Mouse (Mus musculus) layer of hippocampus, adult 18-20 months (tissue): ENCODE measurements around the gene Kdelr3. TPM values are rescaled to one million over a fixed set of nuclear protein-coding genes. Genes with fewer than 3 reads are reported as not detected.
A peak's percentile ranks its signal among the peaks of the same experiment; 100 is the strongest.

ENCODE experiments used
- DNase-seq, 2 experiments: peaks; one replicate each; pipeline ENCODE4 v3.0.0; 2022; ENCODE audit warnings: low spot score in 2 of 2
- total RNA-seq, 2 experiments: library from RNA; stranded (reverse); gene quantifications; 2 replicates each; pipeline ENCODE4 v1.2.3; 2021

Gene Kdelr3
- total RNA-seq, 2 experiments from 2014 or later, result 0.45 to 0.53 TPM

- DNase-seq, result no peak
Observed at GRCm38 (mm10) chr15:79510425-79510824, 5.8 kb upstream of the Kdelr3 start.

DNA sequence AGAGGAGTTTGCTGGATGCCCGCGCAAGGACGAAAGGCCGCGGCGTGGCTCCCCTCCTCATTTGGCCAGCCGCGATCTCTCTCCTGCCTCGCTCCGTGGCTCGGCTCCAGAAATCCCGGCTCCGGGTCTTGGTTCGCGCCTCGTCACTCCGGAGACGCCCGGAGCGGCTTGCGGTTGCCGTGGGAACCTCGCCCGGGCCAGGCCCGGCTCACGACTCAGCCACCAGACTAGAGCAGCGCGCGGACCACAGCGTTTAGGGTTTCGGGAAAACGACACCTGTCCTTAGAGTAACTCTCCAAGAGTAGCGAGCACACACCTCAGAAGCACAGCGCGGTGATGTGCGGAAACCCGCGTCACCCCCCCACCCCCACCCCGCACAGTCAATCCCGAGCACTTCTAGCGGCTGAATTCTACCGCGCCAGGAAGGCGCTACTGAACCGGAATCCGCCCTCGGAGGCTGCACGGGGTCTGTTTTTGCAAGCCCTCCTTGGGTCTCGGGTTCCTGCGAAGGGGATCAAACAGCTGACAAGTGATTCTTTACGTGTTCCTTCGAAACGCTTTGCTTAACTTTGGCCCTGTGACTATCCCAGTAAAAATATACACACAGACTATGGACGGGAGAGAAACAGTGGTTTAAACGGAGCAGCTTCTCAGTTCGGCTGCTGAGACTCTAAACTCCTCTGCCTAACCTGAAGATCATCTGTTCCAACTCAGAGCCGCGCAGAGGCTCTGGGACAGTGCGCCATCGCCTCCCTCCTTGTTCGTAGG lies 4.5 kb upstream of the Kdelr3 start:
- peak; percentile 73 to 89 for DNase-seq

- DNase-seq, result no peak
Observed at GRCm38 (mm10) chr15:79513940-79514339, 2.3 kb upstream of the Kdelr3 start.

DNA sequence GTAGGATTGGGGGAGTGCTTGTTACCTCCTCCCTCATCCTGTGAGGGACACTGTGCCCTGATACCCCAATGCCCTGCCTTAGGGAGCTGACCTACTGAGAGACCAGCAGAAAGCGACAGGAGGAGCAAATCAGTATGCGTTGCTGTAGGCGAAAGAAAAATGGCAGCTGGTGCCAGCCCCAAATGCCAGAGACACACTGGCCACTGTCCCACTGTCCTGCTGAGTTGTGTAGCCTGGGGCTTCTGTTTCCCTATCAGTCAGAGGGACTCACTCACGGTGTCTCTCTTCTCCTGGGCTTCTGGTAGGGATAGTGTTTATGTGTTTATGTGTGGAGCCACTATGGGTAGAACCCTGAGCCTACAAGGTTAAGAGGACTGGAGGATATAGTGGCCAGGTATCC lies 1.5 kb downstream of the Kdelr3 start:
- no peak for DNase-seq

DNA sequence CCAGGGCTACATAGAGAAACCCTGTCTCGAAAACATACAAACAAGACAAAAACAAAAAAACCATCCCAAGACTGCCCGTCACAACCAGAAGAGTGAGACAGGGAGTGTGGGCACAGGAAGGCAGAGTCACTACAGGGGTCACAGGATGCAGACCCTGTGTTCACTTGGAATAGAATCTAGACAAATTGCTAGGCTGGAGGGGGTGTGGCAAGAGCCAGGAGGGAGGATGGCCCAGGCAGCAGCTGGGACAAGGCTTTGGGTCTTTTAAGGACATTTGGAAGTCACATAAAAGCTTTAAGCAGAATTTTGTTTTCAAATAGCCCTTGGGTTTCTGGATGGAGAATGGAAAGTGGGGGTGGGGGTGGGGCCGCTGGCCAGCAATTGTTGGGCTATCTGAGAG lies 2.4 kb downstream of the Kdelr3 start:
- no peak for DNase-seq

- DNase-seq, result no peak
Observed at GRCm38 (mm10) chr15:79519400-79520220, 3.4 kb downstream of the Kdelr3 start.

- no peak for DNase-seq
Observed at GRCm38 (mm10) chr15:79525564-79525963, 9.4 kb downstream of the Kdelr3 start.

DNA sequence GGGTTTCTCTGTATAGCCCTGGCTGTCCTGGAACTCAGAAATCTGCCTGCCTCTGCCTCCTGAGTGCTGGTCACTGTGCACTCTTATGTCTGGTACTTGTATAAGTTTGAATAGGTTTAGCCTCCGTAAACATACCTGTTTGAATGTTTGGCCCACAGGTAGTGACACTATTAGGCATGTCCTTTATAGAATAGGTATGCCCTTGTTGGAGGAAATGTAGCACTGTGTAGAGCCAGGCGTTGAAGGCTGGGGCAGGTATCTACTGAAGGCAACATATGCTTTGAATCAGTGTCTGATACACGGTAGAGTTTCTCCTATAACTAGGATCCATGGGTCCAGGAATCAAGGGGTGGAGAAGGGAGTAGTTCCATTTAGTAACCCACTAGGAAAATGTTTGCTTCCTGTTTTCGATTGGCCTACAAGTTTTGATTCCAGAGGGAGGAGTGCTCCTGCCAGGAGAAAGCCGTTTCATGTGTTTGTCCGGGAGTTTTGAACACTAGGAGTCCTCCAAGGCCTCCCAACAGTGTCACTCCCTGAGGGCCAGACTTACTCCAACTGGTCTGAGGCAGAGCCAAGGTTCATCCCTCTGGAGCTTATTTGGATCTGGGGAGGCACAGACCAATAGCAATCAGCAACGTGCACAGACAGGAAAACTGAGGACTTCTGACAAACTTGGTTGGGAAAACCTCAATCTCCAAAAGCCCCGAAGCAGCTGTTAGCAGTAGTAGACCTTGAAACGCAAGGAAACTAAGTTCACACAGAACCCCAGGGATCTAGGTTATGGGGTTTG lies 10.0 kb downstream of the Kdelr3 start:
- no peak for DNase-seq

DNA sequence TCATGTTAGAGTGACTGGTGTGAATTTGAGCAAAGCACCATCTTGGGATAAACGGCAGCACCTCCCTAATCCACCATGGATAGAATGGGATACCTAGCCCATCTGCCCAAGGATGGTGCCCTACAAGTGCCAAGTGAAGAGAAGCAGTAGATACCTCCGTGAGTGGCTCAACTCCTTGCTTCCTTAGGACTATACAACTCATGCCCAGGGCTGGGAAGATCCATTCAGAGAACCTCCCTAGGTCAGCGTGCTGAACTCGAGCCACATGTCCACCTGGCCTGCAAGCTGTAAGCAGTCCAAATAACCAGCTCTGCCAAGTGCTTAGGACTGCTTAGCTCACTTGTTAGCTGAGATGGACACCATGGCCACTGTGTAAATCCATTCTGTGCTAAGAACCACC lies 11.0 kb downstream of the Kdelr3 start:
- DNase-seq, result no peak

GRCm38 (mm10) chr15:79527991-79528639 lies 11.9 kb downstream of the Kdelr3 start:
- no peak for DNase-seq

DNA sequence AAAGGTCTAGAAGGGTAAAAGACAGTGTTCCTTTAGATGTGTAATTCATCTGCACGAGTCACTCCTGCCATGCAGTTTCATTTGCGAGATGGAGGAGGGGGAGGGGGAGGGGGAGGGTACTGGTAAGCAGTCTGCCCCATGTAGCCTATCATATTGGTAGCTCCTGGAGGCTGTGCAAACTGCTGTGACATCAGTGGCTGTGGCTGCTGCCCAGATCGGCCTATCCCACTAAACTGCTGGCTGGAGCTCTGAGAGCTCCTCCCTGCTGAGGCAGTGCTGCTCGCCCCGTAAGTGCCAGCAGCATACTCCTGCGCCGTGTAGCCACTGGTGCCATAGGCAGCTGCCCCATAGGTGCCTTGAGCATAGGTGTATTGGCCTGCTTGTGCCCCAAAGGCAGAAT lies 13.7 kb downstream of the Kdelr3 start:
- no peak for DNase-seq

- no peak for DNase-seq
Observed at GRCm38 (mm10) chr15:79533796-79534195, 17.6 kb downstream of the Kdelr3 start.

- DNase-seq, result no peak
Observed at GRCm38 (mm10) chr15:79543968-79544367, 27.8 kb downstream of the Kdelr3 start.

GRCm38 (mm10) chr15:79545496-79545895 lies 29.3 kb downstream of the Kdelr3 start:
- no peak for DNase-seq

GRCm38 (mm10) chr15:79545921-79546399 lies 29.7 kb downstream of the Kdelr3 start:
- peak in 1 of 2 experiments; percentile 22 for DNase-seq

GRCm38 (mm10) chr15:79546410-79547288 lies 30.4 kb downstream of the Kdelr3 start, which contains the start of gene Ddx17:
Gene Ddx17, minus strand, starts transcription at chr15:79546741.
- DNase-seq, result peak; percentile 98 to 100

- no peak for DNase-seq
Observed at GRCm38 (mm10) chr15:79547289-79547820, 31.1 kb downstream of the Kdelr3 start.

- DNase-seq, result no peak
Observed at GRCm38 (mm10) chr15:79548226-79548625, 32.0 kb downstream of the Kdelr3 start.

- no peak for DNase-seq
Observed at GRCm38 (mm10) chr15:79552566-79552965, 36.4 kb downstream of the Kdelr3 start.

DNA sequence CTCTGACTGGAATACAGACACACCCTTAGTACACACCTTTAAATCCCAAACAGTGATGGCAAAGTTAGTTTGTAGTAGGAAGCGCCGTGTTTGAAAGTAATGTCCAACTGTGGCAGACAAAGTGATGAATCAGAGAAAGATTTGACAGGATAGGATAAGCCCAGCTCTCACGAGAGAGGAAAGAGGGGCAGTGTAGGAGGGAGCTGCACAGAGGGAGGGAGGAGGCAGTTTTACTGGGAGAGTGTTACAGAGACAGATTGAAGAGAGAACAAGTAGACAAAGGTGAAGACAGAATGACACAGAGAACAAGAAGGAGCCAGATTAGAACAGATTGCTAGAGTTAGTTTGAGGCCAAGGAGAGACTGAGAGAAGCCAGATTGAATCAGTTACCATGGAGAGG lies 43.4 kb downstream of the Kdelr3 start:
- no peak for DNase-seq
